Mouse (Mus musculus) embryonic facial prominence, embryonic 11.5 days (tissue): Measurements from ENCODE around the gene Ogdhl. TPM values are rescaled to one million over a fixed set of nuclear protein-coding genes. Genes with fewer than 3 reads are reported as not detected.

Source experiments
- ATAC-seq: fragments of 200-750 bp; cut with Nextera tagmentation; replicated peaks from 2 replicates; pipeline ENCODE4 v1.8.0; 2017; ENCODE audit warnings: low read depth; ENCODE audit not compliant: insufficient number of reproducible peaks, low FRiP score, low TSS enrichment
- DNase-seq: peaks from one replicate; pipeline ENCODE4 v3.0.0-alpha.2; 2015; ENCODE audit warnings: low spot score
- H3K27ac ChIP-seq: fragments of 300-500 bp; sonication (generic); replicated peaks from 2 replicates; pipeline ENCODE4 v1.5.1; 2014; ENCODE audit warnings: mild to moderate bottlenecking, low read depth, low read length, control low read depth
- H3K27me3 ChIP-seq: fragments of 300-500 bp; sonication (generic); 2 replicates; pipeline ENCODE4 v1.6.1; 2014; ENCODE audit warnings: mild to moderate bottlenecking, low read length, moderate library complexity, mixed read lengths; ENCODE audit not compliant: control insufficient read depth, insufficient read depth
- H3K36me3 ChIP-seq: fragments of 300-500 bp; sonication (generic); replicated peaks from 2 replicates; pipeline ENCODE4 v1.6.1; 2014; ENCODE audit warnings: low read depth, mild to moderate bottlenecking, low read length, moderate library complexity, mixed read lengths; ENCODE audit not compliant: control insufficient read depth, insufficient read depth
- H3K4me1 ChIP-seq: fragments of 300-500 bp; sonication (generic); 2 replicates; pipeline ENCODE4 v1.6.1; 2014; ENCODE audit warnings: low read length, mixed read lengths; ENCODE audit not compliant: control insufficient read depth, insufficient read depth
- H3K4me2 ChIP-seq: fragments of 300-500 bp; sonication (generic); 2 replicates; pipeline ENCODE4 v1.6.1; 2014; ENCODE audit warnings: low read depth, mild to moderate bottlenecking, control low read depth, low read length, moderate library complexity
- H3K4me3 ChIP-seq: fragments of 300-500 bp; sonication (generic); 2 replicates; pipeline ENCODE4 v1.5.1; 2014; ENCODE audit warnings: low read depth, low read length, control low read depth
- H3K9ac ChIP-seq: fragments of 300-500 bp; sonication (generic); replicated peaks from 2 replicates; pipeline ENCODE4 v1.6.1; 2014; ENCODE audit warnings: mild to moderate bottlenecking, control low read depth, low read length
- H3K9me3 ChIP-seq: fragments of 300-500 bp; sonication (generic); replicated peaks from 2 replicates; pipeline ENCODE4 v1.6.1; 2016; ENCODE audit warnings: mild to moderate bottlenecking, low read length, inconsistent platforms, mixed read lengths; ENCODE audit not compliant: control insufficient read depth
- WGBS: fragments of 180-500 bp; shearing (Covaris S2); extraction: QIAGEN DNeasy Blood & Tissue Kit; methylation state at CpG from one replicate; pipeline ENCODE4 v1.1.7; 2014; 5-methylcytosine and 5-hydroxymethylcytosine counted together
- polyA plus RNA-seq: library from polyadenylated mRNA; unstranded; fragments of >200 nt; fragmentation: Nextera tagmentation; extraction: Ambion mirVana; gene quantifications from 2 replicates; pipeline ENCODE4 v1.2.1, GENCODE M21; 2014

The Ogdhl gene
- polyA plus RNA-seq, result 13.2 and 17.1 TPM in 2 replicates

- peak within 1 kb of the TSS; percentile 75 for H3K9ac ChIP-seq
- peak within 1 kb of the TSS; percentile 64 for H3K4me2 ChIP-seq
- no peaks in the 10 kb centered on the region for H3K27me3 ChIP-seq
- H3K4me1 ChIP-seq, result no peaks in the 10 kb centered on the region; the same call in 1 of the 2 replicates
- H3K27ac ChIP-seq, result no peak within 1 kb of the TSS
- H3K36me3 ChIP-seq, result no peaks in the 10 kb centered on the region
- no peaks in the 10 kb centered on the region for H3K9me3 ChIP-seq
- peak; percentile 76 for ATAC-seq
- WGBS, result 3% methylated on average over 47 of the region's 50 CpGs
- peak; percentile 91 for DNase-seq
- H3K4me3 ChIP-seq, result peak within 1 kb of the TSS; percentile 66
Observed at GRCm38 (mm10) chr14:32321732-32322685, at the start of gene Ogdhl. Ogdhl (plus strand) TSS chr14:32322019.

DNA sequence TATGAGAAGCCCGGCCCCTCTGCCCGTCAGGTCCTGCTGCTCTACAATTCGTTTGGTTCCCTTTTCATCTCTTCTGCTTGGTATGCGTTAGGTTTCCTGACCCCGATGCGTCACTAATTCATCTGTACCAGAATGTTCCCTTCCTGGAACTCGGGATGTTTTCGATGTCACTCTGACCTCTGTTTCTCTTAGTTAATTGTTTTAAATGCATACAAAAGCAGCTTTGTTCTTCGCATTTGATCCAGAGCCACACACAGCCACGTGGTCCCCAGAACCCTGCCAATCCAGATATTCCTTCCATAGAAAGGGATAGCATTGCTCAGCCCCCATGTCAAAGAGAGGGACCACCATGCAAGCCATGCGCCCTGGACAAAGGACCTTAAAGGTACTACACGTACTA, 20.2 kb upstream of the Ogdhl start:
- Histone ChIP-seq H3K36me3 (no peaks in the 10 kb centered on the region), H3K9ac (no peak overlapping the region), H3K27me3 (no peaks in the 10 kb centered on the region), H3K4me2 (no peak overlapping the region), H3K27ac (no peak overlapping the region), H3K4me1 (no peaks in the 10 kb centered on the region), H3K9me3 (no peaks in the 10 kb centered on the region), H3K4me3 (no peak overlapping the region)
- DNase-seq, result peak; percentile 14
- ATAC-seq, result no peak
- WGBS, result 42% methylated on average over 12 of the region's 12 CpGs

DNA sequence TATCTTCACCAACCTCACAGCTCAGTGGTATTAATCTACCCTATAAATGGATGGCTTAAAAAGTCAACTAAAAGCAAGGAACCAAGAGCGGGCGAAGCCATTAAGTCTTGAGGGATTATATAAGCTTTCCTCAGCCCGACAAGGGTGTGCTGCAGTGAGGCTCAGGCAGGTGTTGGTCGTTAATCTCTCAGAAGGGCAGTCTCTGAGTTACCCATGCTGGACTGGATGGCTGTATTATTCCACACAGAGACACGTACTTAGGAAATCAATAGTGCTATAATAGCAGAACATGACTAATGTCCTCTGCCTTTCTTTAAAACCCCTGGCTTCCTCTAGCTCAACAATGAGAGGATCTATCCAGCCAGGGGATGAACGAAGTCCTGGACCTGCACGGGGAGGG, 19.4 kb upstream of the Ogdhl start:
- ATAC-seq (no peak), DNase-seq (no peak)
- Histone ChIP-seq H3K36me3 (no peaks in the 10 kb centered on the region), H3K27ac (no peak overlapping the region), H3K4me3 (no peak overlapping the region), H3K9me3 (no peaks in the 10 kb centered on the region), H3K9ac (no peak overlapping the region), H3K4me2 (no peak overlapping the region), H3K4me1 (no peaks in the 10 kb centered on the region), H3K27me3 (no peaks in the 10 kb centered on the region)
- 91% methylated on average over 7 of the region's 7 CpGs for WGBS

DNA sequence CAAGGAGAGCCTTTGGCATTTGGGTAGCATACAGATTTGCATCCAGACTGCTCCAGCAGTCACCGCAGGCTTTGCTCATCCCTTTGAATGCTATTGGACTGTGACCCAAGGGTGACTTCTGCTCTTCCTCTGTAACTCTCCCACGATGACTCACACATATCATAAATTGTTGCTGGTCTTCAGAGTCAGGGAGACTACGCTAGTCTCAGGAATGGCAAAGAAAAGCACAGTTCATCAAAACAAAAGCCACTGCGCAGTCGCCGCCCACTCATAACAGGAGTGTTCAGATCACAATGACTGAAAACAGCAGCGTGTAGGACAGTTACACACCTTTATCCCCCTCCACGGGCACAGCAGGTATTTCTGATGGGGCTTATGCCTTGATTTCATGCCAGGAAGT, 16.9 kb upstream of the Ogdhl start:
- no peaks in the 10 kb centered on the region for H3K4me1 ChIP-seq
- no peak overlapping the region for H3K27ac ChIP-seq
- 94% methylated on average over 8 of the region's 8 CpGs for WGBS
- H3K36me3 ChIP-seq, result no peaks in the 10 kb centered on the region
- H3K9me3 ChIP-seq, result no peaks in the 10 kb centered on the region
- no peak overlapping the region for H3K4me3 ChIP-seq
- no peak overlapping the region for H3K9ac ChIP-seq
- ATAC-seq (no peak), DNase-seq (no peak)
- H3K4me2 ChIP-seq, result no peak overlapping the region
- no peaks in the 10 kb centered on the region for H3K27me3 ChIP-seq

- 36% methylated on average over 8 of the region's 8 CpGs for WGBS
- no peak overlapping the region for H3K4me3 ChIP-seq
- no peak overlapping the region for H3K9ac ChIP-seq
- H3K27ac ChIP-seq, result no peak overlapping the region
- no peaks in the 10 kb centered on the region for H3K27me3 ChIP-seq
- DNase-seq (peak; percentile 49), ATAC-seq (no peak)
- H3K36me3 ChIP-seq, result no peaks in the 10 kb centered on the region
- no peak overlapping the region for H3K4me2 ChIP-seq
- no peaks in the 10 kb centered on the region for H3K4me1 ChIP-seq
- no peaks in the 10 kb centered on the region for H3K9me3 ChIP-seq
Observed at GRCm38 (mm10) chr14:32309876-32310275, 11.9 kb upstream of the Ogdhl start.

DNA sequence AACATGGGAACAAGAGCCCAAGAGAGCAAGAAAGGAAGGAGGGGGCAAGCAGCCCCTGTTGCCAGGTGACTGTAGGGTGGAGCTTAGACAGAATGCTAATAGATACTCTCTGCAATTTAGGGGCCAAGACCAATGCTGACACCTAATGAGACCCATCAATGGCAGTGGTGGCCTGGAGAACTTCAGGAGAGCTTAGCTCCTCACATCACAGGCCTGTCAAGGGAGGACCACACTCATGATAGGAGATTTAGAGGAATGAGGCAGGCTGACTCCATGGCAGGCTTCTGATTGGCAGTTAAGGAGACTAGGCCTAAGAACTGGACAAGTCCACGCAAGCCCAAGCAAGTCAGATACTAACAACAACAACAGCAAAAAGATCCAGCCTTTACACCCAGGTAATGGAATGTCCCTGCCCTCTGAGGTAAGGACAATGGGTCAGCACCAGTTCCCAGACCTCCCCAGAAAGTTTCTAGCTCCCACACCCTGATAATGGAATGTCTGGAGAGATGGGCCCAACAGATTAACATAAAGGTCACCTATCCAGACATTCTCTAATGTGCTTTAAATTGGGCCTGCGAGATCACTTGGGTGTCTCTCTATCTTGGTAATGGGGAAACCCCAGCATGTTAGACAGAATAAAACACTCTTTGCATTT, 10.3 kb upstream of the Ogdhl start:
- Histone ChIP-seq H3K27me3 (no peaks in the 10 kb centered on the region), H3K9ac (no peak overlapping the region), H3K27ac (no peak overlapping the region), H3K4me2 (no peak overlapping the region), H3K9me3 (no peaks in the 10 kb centered on the region), H3K4me1 (no peaks in the 10 kb centered on the region), H3K4me3 (no peak overlapping the region), H3K36me3 (no peaks in the 10 kb centered on the region)
- WGBS, result 90% methylated on average over 2 of the region's 2 CpGs
- ATAC-seq, result no peak
- no peak for DNase-seq

GRCm38 (mm10) chr14:32317822-32318221, 4.0 kb upstream of the Ogdhl start:
- Histone ChIP-seq H3K9ac (no peak overlapping the region), H3K27me3 (no peaks in the 10 kb centered on the region), H3K36me3 (no peaks in the 10 kb centered on the region), H3K27ac (no peak overlapping the region), H3K4me2 (no peak overlapping the region), H3K4me3 (no peak overlapping the region), H3K4me1 (no peaks in the 10 kb centered on the region; the same call in 1 of the 2 replicates), H3K9me3 (no peaks in the 10 kb centered on the region)
- WGBS, result 7% methylated on average over 4 of the region's 4 CpGs
- ATAC-seq (no peak), DNase-seq (peak; percentile 13)

- H3K4me1 ChIP-seq, result no peaks in the 10 kb centered on the region; the same call in 1 of the 2 replicates
- ATAC-seq, result no peak
- no peaks in the 10 kb centered on the region for H3K9me3 ChIP-seq
- no peaks in the 10 kb centered on the region for H3K27me3 ChIP-seq
- H3K9ac ChIP-seq, result no peak overlapping the region
- H3K4me3 ChIP-seq, result no peak overlapping the region
- no peak overlapping the region for H3K4me2 ChIP-seq
- H3K27ac ChIP-seq, result no peak overlapping the region
- 92% methylated on average over 5 of the region's 5 CpGs for WGBS
- H3K36me3 ChIP-seq, result no peaks in the 10 kb centered on the region
- DNase-seq, result no peak
Observed at GRCm38 (mm10) chr14:32323221-32323620, 1.4 kb downstream of the Ogdhl start.
